In genomic region chr1:163840555-163840954, GRCm38 (mm10) we compare ENCODE assay signal across 24 mouse cellular contexts.
"Had no signal": no experiment of that assay in that cellular context is flagged by ENCODE, and none has a peak within 500 bp of the region (broad histone marks: within the 10 kb centered on the region; RNA-seq: fewer than 3 reads in every experiment).

No protein-coding gene starts in this region.

- H3K4me3 ChIP-seq: heart, embryonic 10.5 days; heart, embryonic 13.5 days; heart, embryonic 15.5 days; hindbrain, embryonic 13.5 days; intestine, embryonic 15.5 days; limb, embryonic 12.5 days; liver, embryonic 13.5 days had no signal

- H3K36me3 ChIP-seq: heart, embryonic 10.5 days; heart, embryonic 15.5 days; liver, embryonic 13.5 days had no signal

- H3K9me3 ChIP-seq: heart, embryonic 10.5 days; heart, embryonic 13.5 days; heart, embryonic 15.5 days; hindbrain, embryonic 13.5 days; intestine, embryonic 15.5 days; limb, embryonic 12.5 days; liver, embryonic 13.5 days had no signal

- H3K27ac ChIP-seq: heart, embryonic 10.5 days; heart, embryonic 13.5 days; heart, embryonic 15.5 days; hindbrain, embryonic 13.5 days; intestine, embryonic 15.5 days; limb, embryonic 12.5 days; liver, embryonic 13.5 days had no signal

- H3K4me2 ChIP-seq: heart, embryonic 13.5 days; heart, embryonic 15.5 days; hindbrain, embryonic 13.5 days; intestine, embryonic 15.5 days; limb, embryonic 12.5 days; liver, embryonic 11.5 days; liver, embryonic 13.5 days had no signal

- H3K27me3 ChIP-seq: heart, embryonic 13.5 days; heart, embryonic 15.5 days; hindbrain, embryonic 13.5 days; intestine, embryonic 15.5 days; limb, embryonic 12.5 days; liver, embryonic 13.5 days had no signal

- H3K4me1 ChIP-seq: heart, embryonic 10.5 days; heart, embryonic 13.5 days; heart, embryonic 15.5 days; hindbrain, embryonic 13.5 days; intestine, embryonic 15.5 days had no signal

- ATAC-seq: hindbrain, embryonic 16.5 days; inflammation-experienced regulatory T-cells, adult 6 months; intestine, embryonic 15.5 days; intestine, postnatal 0 days had no signal

- DNase-seq: gastrocnemius, postnatal 14 days; gastrocnemius, postnatal 36 days; heart, adult 18-20 months; heart, postnatal 14 days; heart, postnatal 36 days; kidney, adult 18-20 months; kidney, adult 8-10 months; kidney, postnatal 14 days; kidney, postnatal 36 days; layer of hippocampus, adult 9-11 months; layer of hippocampus, postnatal 36 days; left cerebral cortex, postnatal 4 days; liver; liver, embryonic 13.5 days had no signal

- H3K9ac ChIP-seq: heart, embryonic 13.5 days; heart, embryonic 15.5 days; hindbrain, embryonic 13.5 days; intestine, embryonic 15.5 days; limb, embryonic 12.5 days; liver, embryonic 13.5 days had no signal
